Mouse (Mus musculus) neural tube, embryonic 14.5 days (tissue): ENCODE data around the gene Hsd3b7. TPM values are rescaled to one million over a fixed set of nuclear protein-coding genes. Genes with fewer than 3 reads are reported as not detected.

Experiments
- ATAC-seq: fragments of 200-750 bp; cut with Nextera tagmentation; 2 replicates; pipeline ENCODE4 v1.8.0; 2017; ENCODE audit warnings: low read depth, mild to moderate bottlenecking, moderate TSS enrichment, moderate library complexity
- H3K27ac ChIP-seq: fragments of 300-500 bp; sonication (generic); 2 replicates; pipeline ENCODE4 v1.5.1; 2014; ENCODE audit warnings: low read depth, mild to moderate bottlenecking, control low read depth, low read length, moderate library complexity, mixed read lengths
- H3K27me3 ChIP-seq: fragments of 300-500 bp; sonication (generic); 2 replicates; pipeline ENCODE4 v1.6.1; 2014; ENCODE audit warnings: low read length; ENCODE audit not compliant: control insufficient read depth, insufficient read depth
- H3K36me3 ChIP-seq: fragments of 300-500 bp; sonication (generic); 2 replicates; pipeline ENCODE4 v1.6.1; 2014; ENCODE audit warnings: low read length, mixed read lengths; ENCODE audit not compliant: control insufficient read depth, insufficient read depth
- H3K4me1 ChIP-seq: fragments of 300-500 bp; sonication (generic); 2 replicates; pipeline ENCODE4 v1.6.1; 2014; ENCODE audit warnings: low read length; ENCODE audit not compliant: control insufficient read depth, insufficient read depth
- H3K4me2 ChIP-seq: fragments of 300-500 bp; sonication (generic); 2 replicates; pipeline ENCODE4 v1.6.1; 2014; ENCODE audit warnings: mild to moderate bottlenecking, low read depth, low read length, control low read depth
- H3K4me3 ChIP-seq: fragments of 300-500 bp; sonication (generic); 2 replicates; pipeline ENCODE4 v1.5.1; 2014; ENCODE audit warnings: low read depth, low read length, control low read depth, mixed read lengths
- H3K9ac ChIP-seq: fragments of 300-500 bp; sonication (generic); replicated peaks from 2 replicates; pipeline ENCODE4 v1.6.1; 2014; ENCODE audit warnings: low read depth, mild to moderate bottlenecking, control low read depth, low read length, mixed read lengths
- H3K9me3 ChIP-seq: fragments of 300-500 bp; sonication (generic); 2 replicates; pipeline ENCODE4 v1.6.1; 2016; ENCODE audit warnings: low read length; ENCODE audit not compliant: control insufficient read depth
- WGBS: fragments of 180-500 bp; shearing (Covaris S2); extraction: QIAGEN DNeasy Blood & Tissue Kit; methylation state at CpG from one replicate; pipeline ENCODE4 v1.1.7; 2014; 5-methylcytosine and 5-hydroxymethylcytosine counted together
- polyA plus RNA-seq: library from polyadenylated mRNA; unstranded; fragments of >200 nt; fragmentation: Nextera tagmentation; extraction: Ambion mirVana; gene quantifications from 2 replicates; pipeline ENCODE4 v1.2.1, GENCODE M21; 2014

The Hsd3b7 gene
- polyA plus RNA-seq, 1 experiment from 2014 or later, result 7.0 TPM

- WGBS, result 4% methylated on average over 15 of the region's 15 CpGs
- peak overlapping the region; percentile 92 for H3K27ac ChIP-seq
- no peaks in the 10 kb centered on the region for H3K27me3 ChIP-seq
- peak; percentile 35; the same call in 1 of the 2 replicates for ATAC-seq
- H3K4me1 ChIP-seq, result peaks cover 4% of the 10 kb centered on the region; the same call in 1 of the 2 replicates
- no peaks in the 10 kb centered on the region for H3K9me3 ChIP-seq
- H3K9ac ChIP-seq, result peak overlapping the region; percentile 61
- H3K36me3 ChIP-seq, result no peaks in the 10 kb centered on the region
- H3K4me2 ChIP-seq, result peak overlapping the region; percentile 95
- peak overlapping the region; percentile 60 for H3K4me3 ChIP-seq
Measured at GRCm38 (mm10) chr7:127840886-127841285, 40.5 kb downstream of the Hsd3b7 start.

- Histone ChIP-seq H3K9me3 (no peaks in the 10 kb centered on the region), H3K36me3 (no peaks in the 10 kb centered on the region), H3K4me2 (peak overlapping the region; percentile 95), H3K9ac (peak overlapping the region; percentile 61), H3K27me3 (no peaks in the 10 kb centered on the region), H3K27ac (peak overlapping the region; percentile 92), H3K4me3 (peak overlapping the region; percentile 60), H3K4me1 (peaks cover 4% of the 10 kb centered on the region; the same call in 1 of the 2 replicates)
- peak; percentile 95 for ATAC-seq
- WGBS, result under 1% methylated on average over 42 of the region's 46 CpGs
Measured at GRCm38 (mm10) chr7:127841340-127842000, 41.1 kb downstream of the Hsd3b7 start.

GRCm38 (mm10) chr7:127842001-127842718 is 41.8 kb downstream of the Hsd3b7 start:
- WGBS, result under 1% methylated on average over 40 of the region's 40 CpGs
- no peaks in the 10 kb centered on the region for H3K36me3 ChIP-seq

GRCm38 (mm10) chr7:127849973-127850875 is 49.8 kb downstream of the Hsd3b7 start:
- no peaks in the 10 kb centered on the region for H3K27me3 ChIP-seq
- H3K36me3 ChIP-seq, result no peaks in the 10 kb centered on the region
- no peak for ATAC-seq
- H3K9ac ChIP-seq, result no peak overlapping the region
- no peaks in the 10 kb centered on the region for H3K4me1 ChIP-seq
- no peak overlapping the region for H3K4me2 ChIP-seq
- H3K27ac ChIP-seq, result no peak overlapping the region
- 82% methylated on average over 6 of the region's 6 CpGs for WGBS
- H3K4me3 ChIP-seq, result no peak overlapping the region
- no peaks in the 10 kb centered on the region for H3K9me3 ChIP-seq

More at GRCm38 (mm10) chr7:127842001-127842718, 41.8 kb downstream of the Hsd3b7 start:
- Histone ChIP-seq H3K9me3 (no peaks in the 10 kb centered on the region), H3K4me1 (peaks cover 4% of the 10 kb centered on the region; the same call in 1 of the 2 replicates), H3K27ac (peak overlapping the region; percentile 36; the same call in 1 of the 2 replicates), H3K4me3 (peak overlapping the region; percentile 60), H3K27me3 (no peaks in the 10 kb centered on the region), H3K9ac (peak overlapping the region; percentile 22), H3K4me2 (peak overlapping the region; percentile 95)
- peak; percentile 39 for ATAC-seq

GRCm38 (mm10) chr7:127850906-127851305 is 50.5 kb downstream of the Hsd3b7 start:
- no peak for ATAC-seq
- H3K4me1 ChIP-seq, result no peaks in the 10 kb centered on the region
- no peaks in the 10 kb centered on the region for H3K36me3 ChIP-seq
- no peak overlapping the region for H3K4me2 ChIP-seq
- H3K9ac ChIP-seq, result no peak overlapping the region
- H3K27ac ChIP-seq, result no peak overlapping the region
- WGBS, result 78% methylated on average over 5 of the region's 5 CpGs
- H3K27me3 ChIP-seq, result no peaks in the 10 kb centered on the region
- no peaks in the 10 kb centered on the region for H3K9me3 ChIP-seq
- H3K4me3 ChIP-seq, result no peak overlapping the region

Other genes with a start within 250 kb of the Hsd3b7 start
- gene Tmem265, start 239.2 kb upstream of the Hsd3b7 start, polyA plus RNA-seq, result 7.2 TPM in 2 replicates
- gene Phkg2, start 227.3 kb upstream of the Hsd3b7 start, polyA plus RNA-seq, result 62.1 and 69.6 TPM in 2 replicates
- 7.8 and 10.6 TPM in 2 replicates for gene Ccdc189, start 212.0 kb upstream of the Hsd3b7 start, polyA plus RNA-seq
- 31.2 and 39.6 TPM in 2 replicates for gene Rnf40, start 211.8 kb upstream of the Hsd3b7 start, polyA plus RNA-seq
- 20.4 and 25.3 TPM in 2 replicates for gene Zfp629, start 184.8 kb upstream of the Hsd3b7 start, polyA plus RNA-seq
- gene Bcl7c, start 91.7 kb upstream of the Hsd3b7 start, polyA plus RNA-seq, result 36.0 and 45.7 TPM in 2 replicates
- gene Ctf1, start 87.9 kb upstream of the Hsd3b7 start, polyA plus RNA-seq, result 2.7 and 3.6 TPM in 2 replicates
- gene Ctf2, start 68.4 kb upstream of the Hsd3b7 start, polyA plus RNA-seq, result 0.27 TPM in 1 of 2 replicates, not detected in the other
- gene Fbxl19, start 56.1 kb upstream of the Hsd3b7 start, polyA plus RNA-seq, result 6.5 and 9.1 TPM in 2 replicates
- gene Orai3, start 30.8 kb upstream of the Hsd3b7 start, polyA plus RNA-seq, result 4.6 and 6.8 TPM in 2 replicates
- gene Setd1a, start 23.9 kb upstream of the Hsd3b7 start, polyA plus RNA-seq, result 22.4 and 23.3 TPM in 2 replicates
- 0.64 TPM in 1 of 2 replicates, not detected in the other for gene Gm49388, start 15.0 kb upstream of the Hsd3b7 start, polyA plus RNA-seq
- 9.8 and 13.5 TPM in 2 replicates for gene Stx4a, start 23.7 kb downstream of the Hsd3b7 start, polyA plus RNA-seq
- gene Stx1b, start 23.9 kb downstream of the Hsd3b7 start, polyA plus RNA-seq, result 65.9 and 66.9 TPM in 2 replicates
- gene Zfp646, start 75.6 kb downstream of the Hsd3b7 start, polyA plus RNA-seq, result 12.0 and 13.1 TPM in 2 replicates
- gene Zfp668, start 76.2 kb downstream of the Hsd3b7 start, polyA plus RNA-seq, result 29.7 and 30.7 TPM in 2 replicates
- gene Prss53, start 90.4 kb downstream of the Hsd3b7 start, polyA plus RNA-seq, result 0.37 and 0.57 TPM in 2 replicates
- gene Gm21974, start 94.8 kb downstream of the Hsd3b7 start, polyA plus RNA-seq, result 0.40 and 0.54 TPM in 2 replicates
- gene Vkorc1, start 95.0 kb downstream of the Hsd3b7 start, polyA plus RNA-seq, result 59.2 and 81.7 TPM in 2 replicates
- gene Bckdk, start 103.5 kb downstream of the Hsd3b7 start, polyA plus RNA-seq, result 58.0 and 65.8 TPM in 2 replicates
- gene Kat8, start 111.9 kb downstream of the Hsd3b7 start, polyA plus RNA-seq, result 48.6 and 49.4 TPM in 2 replicates
- 0.39 TPM in 1 of 2 replicates, not detected in the other for gene Prss8, start 129.5 kb downstream of the Hsd3b7 start, polyA plus RNA-seq
- 14.4 and 14.8 TPM in 2 replicates for gene Prss36, start 146.1 kb downstream of the Hsd3b7 start, polyA plus RNA-seq
- 47.6 and 52.2 TPM in 2 replicates for gene Fus, start 166.9 kb downstream of the Hsd3b7 start, polyA plus RNA-seq
- 4.6 and 6.1 TPM in 2 replicates for gene Pycard, start 193.3 kb downstream of the Hsd3b7 start, polyA plus RNA-seq
- not detected in 2 replicates for gene Trim72, start 203.3 kb downstream of the Hsd3b7 start, polyA plus RNA-seq